19 mouse cellular contexts compared by ENCODE assay signal in the genomic region with DNA sequence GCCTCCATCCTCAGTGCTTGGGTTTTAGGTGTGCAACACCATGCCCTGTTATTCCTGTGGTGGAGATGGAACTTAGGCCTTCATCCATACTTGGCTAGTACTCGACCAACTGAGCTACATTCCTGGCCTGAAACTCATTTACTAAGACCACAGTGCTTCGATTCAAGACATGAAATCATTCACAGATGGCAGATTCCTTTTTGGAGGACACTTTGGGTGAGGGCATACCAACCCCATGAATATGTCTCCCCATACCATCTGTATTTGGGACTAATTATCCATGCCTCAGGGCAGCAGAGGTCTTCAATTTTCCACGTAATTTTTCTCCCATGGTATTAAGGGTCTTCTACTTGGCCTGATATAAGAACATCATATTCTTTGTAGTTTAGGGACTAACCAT. TPM values are rescaled to one million over a fixed set of nuclear protein-coding genes. Genes with fewer than 3 reads are reported as not detected.
DNase-seq lines count a peak whose midpoint lies in the region; ATAC-seq lines count a peak whose summit lies in the region.
"Had no signal": no experiment of that assay in that cellular context is flagged by ENCODE, and none has a peak within 500 bp of the region (broad histone marks: within the 10 kb centered on the region; RNA-seq: fewer than 3 reads in every experiment).

No protein-coding gene starts in this region.

- H3K27ac ChIP-seq in heart, embryonic 10.5 days = peak overlapping the region; percentile 78
- peak overlapping the region; percentile 65; the same call in 1 of the 2 replicates for H3K27ac ChIP-seq in midbrain, embryonic 10.5 days (replicated peaks)
- H3K27ac ChIP-seq in midbrain, embryonic 16.5 days (ENCODE audit: low read length) = no peak overlapping the region
- H3K27ac ChIP-seq in embryonic facial prominence, embryonic 14.5 days (replicated peaks; ENCODE audit: low read depth, low read length) = peak overlapping the region; percentile 28; the same call in 1 of the 2 replicates
- H3K27ac ChIP-seq: hindbrain, embryonic 14.5 days; limb, embryonic 13.5 days; liver, embryonic 13.5 days had no signal

- no peaks in the 10 kb centered on the region for H3K9me3 ChIP-seq in heart, embryonic 10.5 days
- no peaks in the 10 kb centered on the region for H3K9me3 ChIP-seq in midbrain, embryonic 10.5 days (replicated peaks)
- no peaks in the 10 kb centered on the region for H3K9me3 ChIP-seq in midbrain, embryonic 16.5 days (replicated peaks; ENCODE audit: control insufficient read depth, low read length, poor library complexity, severe bottlenecking)
- no peaks in the 10 kb centered on the region for H3K9me3 ChIP-seq in embryonic facial prominence, embryonic 14.5 days (ENCODE audit: control insufficient read depth, low read length)
- H3K9me3 ChIP-seq: limb, embryonic 13.5 days; liver, embryonic 13.5 days had no signal

- no peak for ATAC-seq in midbrain, embryonic 16.5 days
- ATAC-seq in embryonic facial prominence, embryonic 14.5 days (ENCODE audit: low read depth) = no peak

- H3K4me3 ChIP-seq in heart, embryonic 10.5 days = no peak overlapping the region
- H3K4me3 ChIP-seq in midbrain, embryonic 10.5 days = no peak overlapping the region
- no peak overlapping the region for H3K4me3 ChIP-seq in midbrain, embryonic 16.5 days (ENCODE audit: low read depth, low read length)
- H3K4me3 ChIP-seq in embryonic facial prominence, embryonic 14.5 days (ENCODE audit: low read depth, low read length) = no peak overlapping the region
- H3K4me3 ChIP-seq: limb, embryonic 13.5 days; liver, embryonic 13.5 days had no signal

- WGBS in heart, embryonic 10.5 days = 66% methylated on average over 3 of the region's 3 CpGs
- WGBS in midbrain, embryonic 10.5 days = 85% methylated on average over 3 of the region's 3 CpGs
- 62% methylated on average over 3 of the region's 3 CpGs for WGBS in midbrain, embryonic 16.5 days
- 26% methylated on average over 3 of the region's 3 CpGs for WGBS in embryonic facial prominence, embryonic 14.5 days

- H3K4me2 ChIP-seq in midbrain, embryonic 16.5 days (ENCODE audit: low read length) = no peak overlapping the region
- H3K4me2 ChIP-seq in embryonic facial prominence, embryonic 14.5 days (ENCODE audit: low read depth, low read length) = no peak overlapping the region
- H3K4me2 ChIP-seq: hindbrain, embryonic 14.5 days; limb, embryonic 13.5 days; liver, embryonic 13.5 days; lung, embryonic 14.5 days had no signal

- peaks cover 63% of the 10 kb centered on the region for H3K4me1 ChIP-seq in heart, embryonic 10.5 days
- H3K4me1 ChIP-seq in midbrain, embryonic 10.5 days = peaks cover 42% of the 10 kb centered on the region
- H3K4me1 ChIP-seq in midbrain, embryonic 16.5 days (ENCODE audit: control insufficient read depth, insufficient read depth, low read length) = 0 out of 2 replicates have a peak, but pooled peaks cover 2% of the 10 kb centered on the region
- H3K4me1 ChIP-seq in embryonic facial prominence, embryonic 14.5 days (ENCODE audit: control insufficient read depth, insufficient read depth, low read length) = peaks cover 41% of the 10 kb centered on the region
- H3K4me1 ChIP-seq: liver, embryonic 13.5 days had no signal

- peaks cover 3% of the 10 kb centered on the region; the same call in 1 of the 2 replicates for H3K36me3 ChIP-seq in heart, embryonic 10.5 days
- H3K36me3 ChIP-seq in midbrain, embryonic 10.5 days = no peaks in the 10 kb centered on the region
- no peaks in the 10 kb centered on the region for H3K36me3 ChIP-seq in midbrain, embryonic 16.5 days (ENCODE audit: control insufficient read depth, insufficient read depth, low read length)
- no peaks in the 10 kb centered on the region for H3K36me3 ChIP-seq in embryonic facial prominence, embryonic 14.5 days (ENCODE audit: control insufficient read depth, insufficient read depth, low read length)
- H3K36me3 ChIP-seq: limb, embryonic 13.5 days; liver, embryonic 13.5 days had no signal

- DNase-seq in heart, embryonic 10.5 days (ENCODE audit: low spot score) = no peak
- no peak for DNase-seq in heart, adult 9 months (ENCODE audit: low spot score in 2 of 2)
- no peak for DNase-seq in midbrain, embryonic 10.5 days (ENCODE audit: low spot score)
- DNase-seq in embryonic facial prominence, embryonic 14.5 days (ENCODE audit: low spot score) = peak; percentile 57
- no peak for DNase-seq in adrenal gland, postnatal 14 days
- no peak for DNase-seq in kidney, postnatal 14 days
- DNase-seq in left cerebral cortex, adult 18-20 months (ENCODE audit: low spot score in 2 of 2) = no peak
- DNase-seq: B cell, adult 2 months; cerebellum, adult 11-12 months; cerebellum, postnatal 25 days; kidney, adult 9 months; liver, embryonic 13.5 days; lung, embryonic 14.5 days; lung, postnatal 4 days; right cerebral cortex, postnatal 4 days; thymus, adult 2 months had no signal

- no peak overlapping the region for H3K9ac ChIP-seq in midbrain, embryonic 16.5 days (ENCODE audit: low read depth, low read length)
- no peak overlapping the region for H3K9ac ChIP-seq in embryonic facial prominence, embryonic 14.5 days (ENCODE audit: low read depth, low read length)
- H3K9ac ChIP-seq: hindbrain, embryonic 14.5 days; limb, embryonic 13.5 days; liver, embryonic 13.5 days; lung, embryonic 14.5 days had no signal

- H3K27me3 ChIP-seq in heart, embryonic 10.5 days (ENCODE audit: insufficient read depth, poor library complexity, severe bottlenecking) = no peaks in the 10 kb centered on the region
- H3K27me3 ChIP-seq in midbrain, embryonic 10.5 days (ENCODE audit: low read depth, poor library complexity, severe bottlenecking) = no peaks in the 10 kb centered on the region
- H3K27me3 ChIP-seq in midbrain, embryonic 16.5 days (ENCODE audit: control insufficient read depth, insufficient read depth, low read depth, low read length) = no peaks in the 10 kb centered on the region
- no peaks in the 10 kb centered on the region for H3K27me3 ChIP-seq in embryonic facial prominence, embryonic 14.5 days (replicated peaks; ENCODE audit: control insufficient read depth, insufficient read depth, low read length)
- H3K27me3 ChIP-seq: limb, embryonic 13.5 days; liver, embryonic 13.5 days had no signal

RNA-seq across cellular contexts. Expression of a gene that starts 16.2 kb away (rescaled TPM):
- polyA plus RNA-seq in heart, embryonic 10.5 days (2016; fragmentation: Nextera tagmentation; extraction: Ambion mirVana) = 59.8 and 101 TPM in 2 replicates
- polyA plus RNA-seq in midbrain, embryonic 10.5 days (2016; fragmentation: Nextera tagmentation; extraction: Ambion mirVana) = 12.9 and 14.6 TPM in 2 replicates
- 26.9 and 35.1 TPM in 2 replicates for polyA plus RNA-seq in midbrain, embryonic 16.5 days (2015; fragmentation: Nextera tagmentation; extraction: Ambion mirVana)
- 54.7 and 55.0 TPM in 2 replicates for polyA plus RNA-seq in embryonic facial prominence, embryonic 14.5 days (2014; fragmentation: Nextera tagmentation; extraction: Ambion mirVana)
- 10.3 and 13.7 TPM in 2 replicates for total RNA-seq in adrenal gland, postnatal 14 days (2021)
- 100 to 1,000 TPM; 209 to 215 TPM for total RNA-seq in left cerebral cortex, adult 18-20 months (2021)
